ENCODE assay signal across 17 mouse cellular contexts in the genomic region with DNA sequence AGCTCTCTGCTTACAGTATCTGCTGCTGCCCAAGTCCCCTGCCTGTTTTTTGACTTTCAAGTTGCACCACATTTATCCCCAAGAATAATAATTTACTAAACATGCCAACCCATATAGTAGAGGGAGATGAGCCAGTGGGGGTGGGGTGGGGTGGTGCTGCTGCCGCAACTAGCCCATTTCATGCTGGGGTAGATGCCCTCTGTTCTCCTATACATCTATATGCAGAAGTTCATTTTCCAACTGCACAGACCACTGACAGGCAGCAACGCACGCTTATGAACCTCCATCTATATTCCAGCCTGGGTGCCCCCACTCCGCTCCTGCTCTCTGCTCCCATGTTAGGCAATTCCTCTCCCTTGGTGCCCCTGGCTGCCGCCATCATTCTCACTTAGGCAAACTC.
DNase-seq lines count a peak whose midpoint lies in the region; ATAC-seq and TF ChIP-seq lines count a peak whose summit lies in the region.
"Had no signal": no experiment of that assay in that cellular context is flagged by ENCODE, and none has a peak within 500 bp of the region (broad histone marks: within the 10 kb centered on the region; RNA-seq: fewer than 3 reads in every experiment).

No protein-coding gene starts in this region.

- H3K9ac ChIP-seq in forebrain, embryonic 13.5 days = no peak overlapping the region
- H3K9ac ChIP-seq in forebrain, embryonic 16.5 days (replicated peaks; ENCODE audit: low read depth, low read length) = no peak overlapping the region
- H3K9ac ChIP-seq: embryonic facial prominence, embryonic 12.5 days; forebrain, postnatal 0 days; heart, embryonic 12.5 days had no signal

- WGBS in forebrain, embryonic 13.5 days = 95% methylated on average over 5 of the region's 5 CpGs
- WGBS in forebrain, embryonic 16.5 days = 90% methylated on average over 5 of the region's 5 CpGs
- WGBS in spleen, adult 2 months = 91% methylated on average over 5 of the region's 5 CpGs
- 93% methylated on average over 5 of the region's 5 CpGs for WGBS in bone marrow, adult 2 months

- no peaks in the 10 kb centered on the region for H3K27me3 ChIP-seq in forebrain, embryonic 13.5 days
- H3K27me3 ChIP-seq in forebrain, embryonic 16.5 days (replicated peaks; ENCODE audit: control insufficient read depth, insufficient read depth, low read length) = no peaks in the 10 kb centered on the region
- no peaks in the 10 kb centered on the region for H3K27me3 ChIP-seq in spleen, adult 2 months (ENCODE audit: control insufficient read depth, insufficient read depth, low read length)
- H3K27me3 ChIP-seq: embryonic facial prominence, embryonic 12.5 days; heart, embryonic 12.5 days had no signal

- H3K27ac ChIP-seq in forebrain, embryonic 13.5 days = peak overlapping the region; percentile 14; the same call in 1 of the 2 replicates
- H3K27ac ChIP-seq in forebrain, embryonic 16.5 days (ENCODE audit: low read length) = no peak overlapping the region
- H3K27ac ChIP-seq in layer of hippocampus, adult 2 months = peak overlapping the region; percentile 60
- H3K27ac ChIP-seq in spleen, adult 2 months (ENCODE audit: insufficient read depth, low read length) = peak overlapping the region; percentile 87
- peak overlapping the region; percentile 86; the same call in 1 of the 2 replicates for H3K27ac ChIP-seq in bone marrow, adult 2 months (ENCODE audit: control insufficient read depth, insufficient read depth, low read depth, low read length, poor library complexity)
- H3K27ac ChIP-seq: embryonic facial prominence, embryonic 12.5 days had no signal

- DNase-seq in layer of hippocampus, adult 2 months (ENCODE audit: low spot score in 2 of 2) = no peak
- DNase-seq in layer of hippocampus, adult 11-12 months (ENCODE audit: low spot score) = no peak
- no peak for DNase-seq in spleen, adult 2 months (ENCODE audit: low read depth in 1 of 2, low spot score in 2 of 2)
- DNase-seq in spleen, postnatal 36 days (ENCODE audit: low spot score in 2 of 2) = no peak
- DNase-seq: adrenal gland, adult 8-10 months; cerebellum, adult 11-12 months; cerebellum, adult 9-10 months; cerebellum, postnatal 25 days; forebrain, postnatal 0 days; gastrocnemius, postnatal 14 days; heart, postnatal 36 days had no signal

- no peak for ATAC-seq in forebrain, embryonic 13.5 days
- ATAC-seq in forebrain, embryonic 16.5 days = no peak
- ATAC-seq: forebrain, postnatal 0 days had no signal

- no peaks in the 10 kb centered on the region for H3K9me3 ChIP-seq in forebrain, embryonic 13.5 days (replicated peaks)
- H3K9me3 ChIP-seq in forebrain, embryonic 16.5 days (ENCODE audit: control insufficient read depth, low read length) = no peaks in the 10 kb centered on the region
- H3K9me3 ChIP-seq: embryonic facial prominence, embryonic 12.5 days; G1E; heart, embryonic 12.5 days had no signal

- no peaks in the 10 kb centered on the region for H3K36me3 ChIP-seq in forebrain, embryonic 13.5 days (ENCODE audit: poor library complexity, severe bottlenecking)
- no peaks in the 10 kb centered on the region for H3K36me3 ChIP-seq in forebrain, embryonic 16.5 days (ENCODE audit: control insufficient read depth, insufficient read depth)
- no peaks in the 10 kb centered on the region for H3K36me3 ChIP-seq in spleen, adult 2 months (ENCODE audit: control insufficient read depth, insufficient read depth, low read length)
- H3K36me3 ChIP-seq: embryonic facial prominence, embryonic 12.5 days; G1E; heart, embryonic 12.5 days had no signal

- TF ChIP-seq POLR2A in spleen, adult 2 months (IDR thresholded peaks at IDR 0.05; ENCODE audit: low read depth, low read length) = no peak
- TF ChIP-seq POLR2A in bone marrow, adult 2 months (IDR thresholded peaks at IDR 0.05; ENCODE audit: borderline replicate concordance, control insufficient read depth, low read depth, low read length) = no peak

- no peak overlapping the region for H3K4me2 ChIP-seq in forebrain, embryonic 13.5 days
- H3K4me2 ChIP-seq in forebrain, embryonic 16.5 days (ENCODE audit: low read length) = no peak overlapping the region
- H3K4me2 ChIP-seq: embryonic facial prominence, embryonic 12.5 days; heart, embryonic 12.5 days had no signal

- no peak for TF ChIP-seq CTCF in layer of hippocampus, adult 2 months (conservative IDR thresholded peaks at IDR 0.05)
- no peak for TF ChIP-seq CTCF in spleen, adult 2 months (IDR thresholded peaks at IDR 0.05; ENCODE audit: extremely low read depth, insufficient read depth, insufficient read length, insufficient replicate concordance)
- TF ChIP-seq CTCF in bone marrow, adult 2 months (IDR thresholded peaks at IDR 0.05; ENCODE audit: control insufficient read depth, insufficient read depth, low read length) = no peak

- H3K4me3 ChIP-seq in forebrain, embryonic 13.5 days = no peak overlapping the region
- H3K4me3 ChIP-seq in forebrain, embryonic 16.5 days (replicated peaks; ENCODE audit: low read length) = no peak overlapping the region
- H3K4me3 ChIP-seq in layer of hippocampus, adult 2 months = no peak overlapping the region
- H3K4me3 ChIP-seq in spleen, adult 2 months (ENCODE audit: extremely low read depth, insufficient read depth, insufficient read length) = peak overlapping the region; percentile 50
- H3K4me3 ChIP-seq in bone marrow, adult 2 months (replicated peaks; ENCODE audit: control insufficient read depth, low read depth, low read length) = no peak overlapping the region
- H3K4me3 ChIP-seq: embryonic facial prominence, embryonic 12.5 days; heart, embryonic 12.5 days had no signal

- H3K4me1 ChIP-seq in forebrain, embryonic 13.5 days = peaks cover 44% of the 10 kb centered on the region
- H3K4me1 ChIP-seq in forebrain, embryonic 16.5 days (replicated peaks; ENCODE audit: control insufficient read depth, insufficient read depth, low read length) = peaks cover 26% of the 10 kb centered on the region
- peaks cover 32% of the 10 kb centered on the region for H3K4me1 ChIP-seq in spleen, adult 2 months (ENCODE audit: control insufficient read depth, insufficient read depth, insufficient read length)
- peaks cover 2% of the 10 kb centered on the region for H3K4me1 ChIP-seq in bone marrow, adult 2 months (ENCODE audit: control insufficient read depth, insufficient read depth, low read length)
